Mouse (Mus musculus): ENCODE data around the gene OR5BS1P. TPM values are rescaled to one million over a fixed set of nuclear protein-coding genes. Genes with fewer than 3 reads are reported as not detected.

The OR5BS1P gene
- polyA plus RNA-seq, 1 experiment from 2014 or later, result not detected

- Histone ChIP-seq H3K27me3 (ENCODE audit: control insufficient read depth, insufficient read depth, low read length) (no peaks in the 10 kb centered on the region), H3K27ac (replicated peaks; ENCODE audit: low read depth, low read length) (no peak overlapping the region), H3K36me3 (ENCODE audit: control insufficient read depth, insufficient read depth, low read length) (peaks cover 29% of the 10 kb centered on the region; the same call in 1 of the 2 replicates), H3K9ac (ENCODE audit: low read length) (no peak overlapping the region), H3K4me3 (ENCODE audit: low read depth, low read length) (no peak overlapping the region), H3K9me3 (ENCODE audit: control insufficient read depth, low read length) (no peaks in the 10 kb centered on the region), H3K4me1 (ENCODE audit: control insufficient read depth, insufficient read depth, low read length) (no peaks in the 10 kb centered on the region), H3K4me2 (ENCODE audit: low read depth, severe bottlenecking) (no peak overlapping the region)
- ATAC-seq (ENCODE audit: insufficient number of reproducible peaks, low FRiP score, low TSS enrichment, low read depth), result no peak
- DNase-seq (ENCODE audit: low spot score), result no peak
- WGBS, result 90% methylated on average over 3 of the region's 3 CpGs
Observed at GRCm38 (mm10) chr15:98521245-98521644, 51.5 kb downstream of the OR5BS1P start.

DNA sequence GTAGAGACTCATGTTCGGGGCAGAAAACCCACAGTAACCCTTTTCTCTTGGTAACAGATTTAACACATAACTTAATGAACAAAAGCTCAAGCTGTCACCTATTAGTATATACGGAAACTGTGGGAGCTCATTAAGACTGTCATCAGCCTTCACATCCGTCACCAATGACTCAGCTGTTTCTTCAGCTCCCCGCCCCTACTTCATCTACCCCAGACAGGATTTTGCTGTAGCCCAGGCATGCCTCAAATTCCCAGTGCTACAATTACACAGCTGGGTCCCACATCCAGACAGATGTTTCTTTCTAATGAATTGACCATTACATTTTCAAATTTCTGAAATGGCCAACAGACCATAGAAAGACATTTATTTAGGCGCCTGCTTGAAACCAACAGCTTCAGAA lies 56.4 kb downstream of the OR5BS1P start:
- H3K27me3 ChIP-seq (ENCODE audit: control insufficient read depth, insufficient read depth, low read length), result no peaks in the 10 kb centered on the region
- no peaks in the 10 kb centered on the region for H3K4me1 ChIP-seq (ENCODE audit: control insufficient read depth, insufficient read depth, low read length)
- no peak overlapping the region for H3K9ac ChIP-seq (ENCODE audit: low read length)
- no peak for DNase-seq (ENCODE audit: low spot score)
- no peak overlapping the region for H3K27ac ChIP-seq (replicated peaks; ENCODE audit: low read depth, low read length)
- ATAC-seq (ENCODE audit: insufficient number of reproducible peaks, low FRiP score, low TSS enrichment, low read depth), result no peak
- WGBS, result 73% methylated on average over 5 of the region's 5 CpGs
- H3K4me2 ChIP-seq (ENCODE audit: low read depth, severe bottlenecking), result no peak overlapping the region
- H3K9me3 ChIP-seq (ENCODE audit: control insufficient read depth, low read length), result no peaks in the 10 kb centered on the region
- no peak overlapping the region for H3K4me3 ChIP-seq (ENCODE audit: low read depth, low read length)
- peaks cover 39% of the 10 kb centered on the region for H3K36me3 ChIP-seq (ENCODE audit: control insufficient read depth, insufficient read depth, low read length)

GRCm38 (mm10) chr15:98527056-98527771 lies 57.5 kb downstream of the OR5BS1P start:
- H3K9ac ChIP-seq (ENCODE audit: low read length), result no peak overlapping the region
- H3K36me3 ChIP-seq (ENCODE audit: control insufficient read depth, insufficient read depth, low read length), result peaks cover 34% of the 10 kb centered on the region
- ATAC-seq (ENCODE audit: insufficient number of reproducible peaks, low FRiP score, low TSS enrichment, low read depth), result no peak
- no peaks in the 10 kb centered on the region for H3K9me3 ChIP-seq (ENCODE audit: control insufficient read depth, low read length)
- no peak for DNase-seq (ENCODE audit: low spot score)
- H3K4me1 ChIP-seq (ENCODE audit: control insufficient read depth, insufficient read depth, low read length), result no peaks in the 10 kb centered on the region
- 95% methylated on average over 5 of the region's 5 CpGs for WGBS
- no peak overlapping the region for H3K4me3 ChIP-seq (ENCODE audit: low read depth, low read length)
- no peaks in the 10 kb centered on the region for H3K27me3 ChIP-seq (ENCODE audit: control insufficient read depth, insufficient read depth, low read length)
- H3K27ac ChIP-seq (replicated peaks; ENCODE audit: low read depth, low read length), result no peak overlapping the region
- H3K4me2 ChIP-seq (ENCODE audit: low read depth, severe bottlenecking), result no peak overlapping the region

DNA sequence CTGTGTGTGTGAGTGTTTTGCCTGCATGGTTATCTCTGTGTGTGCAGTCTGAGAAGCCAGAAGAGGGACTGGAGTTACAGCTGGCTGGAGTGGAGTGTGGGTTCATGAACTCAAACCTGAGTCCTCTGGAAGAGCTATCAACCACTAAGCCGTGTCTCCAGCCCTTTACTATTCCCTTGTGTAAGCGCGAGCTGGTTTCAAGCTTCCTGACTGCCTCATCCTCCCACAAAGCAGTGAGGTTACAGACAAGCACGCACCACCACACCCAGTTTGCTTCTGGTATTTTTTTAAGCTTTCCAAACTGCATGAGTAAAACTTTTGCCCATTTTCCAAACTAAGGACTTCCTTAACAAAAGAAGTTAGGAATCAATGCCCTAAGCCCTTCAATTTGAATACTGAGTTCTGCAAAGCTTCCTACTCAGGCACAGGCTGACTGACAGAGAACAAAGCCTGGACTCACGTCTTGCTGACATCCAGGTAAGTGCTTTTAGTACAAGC lies 58.4 kb downstream of the OR5BS1P start:
- Histone ChIP-seq H3K9me3 (ENCODE audit: control insufficient read depth, low read length) (no peaks in the 10 kb centered on the region), H3K4me1 (ENCODE audit: control insufficient read depth, insufficient read depth, low read length) (peaks cover 2% of the 10 kb centered on the region; the same call in 1 of the 2 replicates), H3K27me3 (ENCODE audit: control insufficient read depth, insufficient read depth, low read length) (no peaks in the 10 kb centered on the region), H3K27ac (replicated peaks; ENCODE audit: low read depth, low read length) (no peak overlapping the region), H3K9ac (ENCODE audit: low read length) (no peak overlapping the region), H3K4me2 (ENCODE audit: low read depth, severe bottlenecking) (no peak overlapping the region), H3K4me3 (ENCODE audit: low read depth, low read length) (no peak overlapping the region), H3K36me3 (ENCODE audit: control insufficient read depth, insufficient read depth, low read length) (peaks cover 32% of the 10 kb centered on the region)
- DNase-seq (ENCODE audit: low spot score) (no peak), ATAC-seq (ENCODE audit: insufficient number of reproducible peaks, low FRiP score, low TSS enrichment, low read depth) (no peak)
- whole genome bisulfite sequencing, result 93% methylated on average over 5 of the region's 5 CpGs

Small RNA genes within 50 kb of the gene (microRNA-seq; reads per million reads assigned to microRNA genes)
- gene Mir1291, result not detected

Other genes starting within 250 kb of the OR5BS1P start
- not detected in 2 replicates for gene Gm44579, start 248.9 kb upstream of the OR5BS1P start, polyA plus RNA-seq (2014; fragmentation: Nextera tagmentation; extraction: Ambion mirVana)
- not detected in 2 replicates for gene Olfr287, start 248.8 kb upstream of the OR5BS1P start, polyA plus RNA-seq (2014; fragmentation: Nextera tagmentation; extraction: Ambion mirVana)
- not detected in 2 replicates for gene Olfr286, start 235.4 kb upstream of the OR5BS1P start, polyA plus RNA-seq (2014; fragmentation: Nextera tagmentation; extraction: Ambion mirVana)
- gene H1fnt, start 212.6 kb upstream of the OR5BS1P start, polyA plus RNA-seq (2014; fragmentation: Nextera tagmentation; extraction: Ambion mirVana), result not detected in 2 replicates
- 0.04 and 0.16 TPM in 2 replicates for gene Zfp641, start 173.7 kb upstream of the OR5BS1P start, polyA plus RNA-seq (2014; fragmentation: Nextera tagmentation; extraction: Ambion mirVana)
- not detected in 2 replicates for gene Olfr285, start 152.5 kb upstream of the OR5BS1P start, polyA plus RNA-seq (2014; fragmentation: Nextera tagmentation; extraction: Ambion mirVana)
- gene Olfr284, start 128.9 kb upstream of the OR5BS1P start, polyA plus RNA-seq (2014; fragmentation: Nextera tagmentation; extraction: Ambion mirVana), result not detected in 2 replicates
- gene Olfr283, start 89.0 kb upstream of the OR5BS1P start, polyA plus RNA-seq (2014; fragmentation: Nextera tagmentation; extraction: Ambion mirVana), result not detected in 2 replicates
- not detected in 2 replicates for gene Olfr282, start 38.7 kb upstream of the OR5BS1P start, polyA plus RNA-seq (2014; fragmentation: Nextera tagmentation; extraction: Ambion mirVana)
- gene Olfr281, start 17.3 kb upstream of the OR5BS1P start, polyA plus RNA-seq (2014; fragmentation: Nextera tagmentation; extraction: Ambion mirVana), result not detected in 2 replicates
- gene Lalba, start 12.8 kb downstream of the OR5BS1P start, polyA plus RNA-seq (2014; fragmentation: Nextera tagmentation; extraction: Ambion mirVana), result 0.34 TPM in 1 of 2 replicates, not detected in the other
- not detected in 2 replicates for gene Olfr279, start 22.5 kb downstream of the OR5BS1P start, polyA plus RNA-seq (2014; fragmentation: Nextera tagmentation; extraction: Ambion mirVana)
- gene Kansl2, start 64.4 kb downstream of the OR5BS1P start, polyA plus RNA-seq (2014; fragmentation: Nextera tagmentation; extraction: Ambion mirVana), result 152 and 156 TPM in 2 replicates
- gene Ccnt1, start 101.0 kb downstream of the OR5BS1P start, polyA plus RNA-seq (2014; fragmentation: Nextera tagmentation; extraction: Ambion mirVana), result 62.9 and 66.2 TPM in 2 replicates
- gene 4930415O20Rik, start 101.1 kb downstream of the OR5BS1P start, polyA plus RNA-seq (2014; fragmentation: Nextera tagmentation; extraction: Ambion mirVana), result 0.29 TPM in 1 of 2 replicates, not detected in the other
- 16.2 and 18.9 TPM in 2 replicates for gene Adcy6, start 140.2 kb downstream of the OR5BS1P start, polyA plus RNA-seq (2014; fragmentation: Nextera tagmentation; extraction: Ambion mirVana)
- gene Cacnb3, start 160.9 kb downstream of the OR5BS1P start, polyA plus RNA-seq (2014; fragmentation: Nextera tagmentation; extraction: Ambion mirVana), result 23.4 and 25.1 TPM in 2 replicates
- gene Ddx23, start 193.0 kb downstream of the OR5BS1P start, polyA plus RNA-seq (2014; fragmentation: Nextera tagmentation; extraction: Ambion mirVana), result 24.8 and 27.7 TPM in 2 replicates
- gene Rnd1, start 207.6 kb downstream of the OR5BS1P start, polyA plus RNA-seq (2014; fragmentation: Nextera tagmentation; extraction: Ambion mirVana), result 0.29 and 0.37 TPM in 2 replicates
- gene Ccdc65, start 238.3 kb downstream of the OR5BS1P start, polyA plus RNA-seq (2014; fragmentation: Nextera tagmentation; extraction: Ambion mirVana), result 0.48 and 1.3 TPM in 2 replicates